Mouse (Mus musculus): ENCODE data around the gene Sf3a1. TPM values are rescaled to one million over a fixed set of nuclear protein-coding genes. Genes with fewer than 3 reads are reported as not detected.
"Not testable (repeated sequence)": the region's sequence is repeated elsewhere in the genome, so short reads cannot be mapped to it uniquely, and the experiment has no call there.

The Sf3a1 gene
- total RNA-seq (2021), result 10 to 100 TPM; 72.7 TPM
- long read RNA-seq, full-length matches to known transcripts, result 86 of 101 reads
- long read RNA-seq, partial matches to known transcripts, result 10 of 101 reads
- long read RNA-seq, other reads (novel, unspliced or antisense), result 5 of 101 reads

- DNase-seq (ENCODE audit: low spot score in 2 of 2), result peak; percentile 92 to 96
These were observed at the start of gene Sf3a1, which contains the start of gene Ccdc157 for GRCm38 (mm10) chr11:4159808-4160708. Gene Sf3a1, plus strand, starts transcription at chr11:4160350. Gene Ccdc157, minus strand, starts transcription at chr11:4160293.

GRCm38 (mm10) chr11:4112033-4112432 is 48.1 kb upstream of the Sf3a1 start:
- no peak for DNase-seq (ENCODE audit: low spot score in 2 of 2)

- DNase-seq (ENCODE audit: low spot score in 2 of 2), result no peak
These were observed 47.3 kb upstream of the Sf3a1 start for GRCm38 (mm10) chr11:4112861-4113260.

- DNase-seq (ENCODE audit: low spot score in 2 of 2), result no peak
These were observed 46.7 kb upstream of the Sf3a1 start for GRCm38 (mm10) chr11:4113496-4113895.

GRCm38 (mm10) chr11:4113970-4114369 is 46.2 kb upstream of the Sf3a1 start:
- DNase-seq (ENCODE audit: low spot score in 2 of 2), result no peak

- not testable (repeated sequence) for DNase-seq (ENCODE audit: low spot score in 2 of 2)
These were observed 45.6 kb upstream of the Sf3a1 start for GRCm38 (mm10) chr11:4114541-4114940.

- DNase-seq (ENCODE audit: low spot score in 2 of 2), result no peak
These were observed 44.7 kb upstream of the Sf3a1 start for GRCm38 (mm10) chr11:4115407-4115806.

GRCm38 (mm10) chr11:4116458-4117141 is 43.5 kb upstream of the Sf3a1 start:
- DNase-seq (ENCODE audit: low spot score in 2 of 2), result peak in 1 of 2 experiments; percentile 67

- DNase-seq (ENCODE audit: low spot score in 2 of 2), result no peak
These were observed 42.6 kb upstream of the Sf3a1 start for GRCm38 (mm10) chr11:4117372-4118071.

GRCm38 (mm10) chr11:4118081-4118921 is 41.8 kb upstream of the Sf3a1 start:
- peak; percentile 74 to 81 for DNase-seq (ENCODE audit: low spot score in 2 of 2)

- DNase-seq (ENCODE audit: low spot score in 2 of 2), result no peak
These were observed 40.5 kb upstream of the Sf3a1 start for GRCm38 (mm10) chr11:4119635-4120034.

GRCm38 (mm10) chr11:4121691-4122090 is 38.5 kb upstream of the Sf3a1 start:
- DNase-seq (ENCODE audit: low spot score in 2 of 2), result no peak

- DNase-seq (ENCODE audit: low spot score in 2 of 2), result no peak
These were observed 37.9 kb upstream of the Sf3a1 start for GRCm38 (mm10) chr11:4122226-4122625.

- no peak for DNase-seq (ENCODE audit: low spot score in 2 of 2)
These were observed 37.2 kb upstream of the Sf3a1 start, which contains the start of gene Sec14l2 for GRCm38 (mm10) chr11:4122742-4123579. Gene Sec14l2, minus strand, starts transcription at chr11:4123415.

- DNase-seq (ENCODE audit: low spot score in 2 of 2), result peak in 1 of 2 experiments; percentile 68
These were observed 36.2 kb upstream of the Sf3a1 start for GRCm38 (mm10) chr11:4123922-4124321.

- no peak for DNase-seq (ENCODE audit: low spot score in 2 of 2)
These were observed 33.1 kb upstream of the Sf3a1 start for GRCm38 (mm10) chr11:4127059-4127458.

- not testable (repeated sequence) for DNase-seq (ENCODE audit: low spot score in 2 of 2)
These were observed 31.7 kb upstream of the Sf3a1 start for GRCm38 (mm10) chr11:4128461-4128860.

- DNase-seq (ENCODE audit: low spot score in 2 of 2), result no peak
These were observed 26.7 kb upstream of the Sf3a1 start for GRCm38 (mm10) chr11:4133450-4133849.

- DNase-seq (ENCODE audit: low spot score in 2 of 2), result no peak
These were observed 25.8 kb upstream of the Sf3a1 start for GRCm38 (mm10) chr11:4134400-4134799.

All from layer of hippocampus, adult 18-20 months (tissue).